Mouse (Mus musculus): ENCODE measurements around the gene Il22ra1.

The Il22ra1 gene

GRCm38 (mm10) chr4:135772671-135773070 is 44.7 kb downstream of the Il22ra1 start:
- no peak for DNase-seq

GRCm38 (mm10) chr4:135774496-135774895 is 46.5 kb downstream of the Il22ra1 start:
- no peak for DNase-seq

- no peak for DNase-seq
Observed at GRCm38 (mm10) chr4:135776850-135777249, 48.9 kb downstream of the Il22ra1 start.

GRCm38 (mm10) chr4:135779661-135780060 is 51.7 kb downstream of the Il22ra1 start:
- no peak for DNase-seq

GRCm38 (mm10) chr4:135780255-135780654 is 52.3 kb downstream of the Il22ra1 start:
- DNase-seq, result no peak

GRCm38 (mm10) chr4:135781304-135781703 is 53.3 kb downstream of the Il22ra1 start:
- no peak for DNase-seq

GRCm38 (mm10) chr4:135786581-135786980 is 58.6 kb downstream of the Il22ra1 start:
- no peak for DNase-seq

- no peak for DNase-seq
Observed at GRCm38 (mm10) chr4:135787271-135787670, 59.3 kb downstream of the Il22ra1 start.

GRCm38 (mm10) chr4:135789135-135789534 is 61.2 kb downstream of the Il22ra1 start:
- no peak for DNase-seq

GRCm38 (mm10) chr4:135792821-135793220 is 64.8 kb downstream of the Il22ra1 start:
- no peak for DNase-seq

- peak; percentile 20 for DNase-seq
Observed at GRCm38 (mm10) chr4:135797931-135798330, 70.0 kb downstream of the Il22ra1 start.

- DNase-seq, result peak; percentile 90
Observed at GRCm38 (mm10) chr4:135801543-135801942, 73.6 kb downstream of the Il22ra1 start.
